13 mouse cellular contexts compared by ENCODE assay signal in the genomic region with DNA sequence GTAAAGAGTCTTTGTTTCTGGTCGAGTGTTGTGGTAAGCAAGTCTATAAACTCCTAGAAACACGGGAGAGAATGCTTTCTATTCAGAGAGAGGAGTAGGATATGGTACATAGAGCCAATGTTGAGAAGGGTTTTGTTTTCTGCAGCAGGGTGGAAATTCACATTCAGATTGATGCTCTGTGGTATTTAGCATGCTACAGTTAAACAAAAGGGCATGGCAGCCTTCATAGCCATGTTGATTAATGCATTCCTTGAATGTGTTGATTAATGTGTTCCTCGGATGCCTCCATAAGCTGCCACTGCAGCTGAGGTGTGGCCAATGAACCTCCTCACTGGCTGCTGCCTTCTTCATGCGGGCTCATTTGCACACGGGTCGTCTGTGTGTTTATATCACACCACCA.
A peak's percentile ranks its signal among the peaks of the same experiment; 100 is the strongest.
DNase-seq lines count a peak whose midpoint lies in the region; ATAC-seq and TF ChIP-seq lines count a peak whose summit lies in the region.
"Had no signal": no experiment of that assay in that cellular context is flagged by ENCODE, and none has a peak within 500 bp of the region (broad histone marks: within the 10 kb centered on the region; RNA-seq: fewer than 3 reads in every experiment).

No protein-coding gene starts in this region.

- H3K9me3 ChIP-seq in forebrain, embryonic 14.5 days (replicated peaks; ENCODE audit: control insufficient read depth, low read length): no peaks in the 10 kb centered on the region
- no peaks in the 10 kb centered on the region for H3K9me3 ChIP-seq in hindbrain, embryonic 15.5 days
- no peaks in the 10 kb centered on the region for H3K9me3 ChIP-seq in neural tube, embryonic 13.5 days
- H3K9me3 ChIP-seq: embryonic facial prominence, embryonic 15.5 days; heart, embryonic 15.5 days; limb, embryonic 15.5 days had no signal

- no peaks in the 10 kb centered on the region for H3K27me3 ChIP-seq in forebrain, embryonic 14.5 days (replicated peaks; ENCODE audit: control insufficient read depth, insufficient read depth, low read length)
- H3K27me3 ChIP-seq in hindbrain, embryonic 15.5 days: no peaks in the 10 kb centered on the region
- no peaks in the 10 kb centered on the region for H3K27me3 ChIP-seq in neural tube, embryonic 13.5 days
- H3K27me3 ChIP-seq: embryonic facial prominence, embryonic 15.5 days; heart, embryonic 15.5 days; limb, embryonic 15.5 days had no signal

- H3K4me1 ChIP-seq in forebrain, embryonic 14.5 days (ENCODE audit: control insufficient read depth, insufficient read depth, low read length): peaks cover 13% of the 10 kb centered on the region
- peaks cover 22% of the 10 kb centered on the region for H3K4me1 ChIP-seq in hindbrain, embryonic 15.5 days (replicated peaks)
- H3K4me1 ChIP-seq in neural tube, embryonic 13.5 days (replicated peaks): peaks cover 32% of the 10 kb centered on the region
- H3K4me1 ChIP-seq: embryonic facial prominence, embryonic 15.5 days; heart, embryonic 15.5 days; limb, embryonic 15.5 days had no signal

- TF ChIP-seq CTCF in left cerebral cortex, adult 2 months (IDR thresholded peaks at IDR 0.05): no peak

- no peak overlapping the region for H3K9ac ChIP-seq in forebrain, embryonic 14.5 days (ENCODE audit: low read length)
- H3K9ac ChIP-seq in hindbrain, embryonic 15.5 days: no peak overlapping the region
- no peak overlapping the region for H3K9ac ChIP-seq in neural tube, embryonic 13.5 days
- H3K9ac ChIP-seq: embryonic facial prominence, embryonic 15.5 days; heart, embryonic 15.5 days; limb, embryonic 15.5 days had no signal

- no peak for DNase-seq in left cerebral cortex, adult 2 months (ENCODE audit: extremely low spot score in 1 of 2, low spot score in 2 of 2)
- no peak for DNase-seq in left cerebral cortex, postnatal 14 days (ENCODE audit: low spot score in 2 of 2)
- peak; percentile 67 for DNase-seq in forebrain, embryonic 14.5 days (ENCODE audit: low spot score)
- DNase-seq in kidney, postnatal 36 days: no peak
- no peak for DNase-seq in adrenal gland, adult 2 months
- DNase-seq: lung, adult 18-20 months had no signal

- H3K36me3 ChIP-seq in forebrain, embryonic 14.5 days (ENCODE audit: control insufficient read depth, insufficient read depth, low read length): no peaks in the 10 kb centered on the region
- H3K36me3 ChIP-seq in hindbrain, embryonic 15.5 days: no peaks in the 10 kb centered on the region
- no peaks in the 10 kb centered on the region for H3K36me3 ChIP-seq in neural tube, embryonic 13.5 days
- H3K36me3 ChIP-seq: embryonic facial prominence, embryonic 15.5 days; heart, embryonic 15.5 days; limb, embryonic 15.5 days had no signal

- peak overlapping the region; percentile 66; the same call in 1 of the 2 replicates for H3K27ac ChIP-seq in left cerebral cortex, adult 2 months
- peak overlapping the region; percentile 66 for H3K27ac ChIP-seq in forebrain, embryonic 14.5 days (ENCODE audit: low read depth, low read length)
- H3K27ac ChIP-seq in hindbrain, embryonic 15.5 days (replicated peaks): peak overlapping the region; percentile 67
- peak overlapping the region; percentile 81 for H3K27ac ChIP-seq in neural tube, embryonic 13.5 days (replicated peaks)
- H3K27ac ChIP-seq: embryonic facial prominence, embryonic 15.5 days; heart, embryonic 15.5 days; limb, embryonic 15.5 days; macrophage had no signal

- intact Hi-C loops in left cerebral cortex, adult 2 months (cut with DNase I): no loop called here
- intact Hi-C loops in left cerebral cortex, postnatal 14 days (cut with DNase I): no loop called here

- H3K4me2 ChIP-seq in forebrain, embryonic 14.5 days (ENCODE audit: low read length): no peak overlapping the region
- peak overlapping the region; percentile 18 for H3K4me2 ChIP-seq in hindbrain, embryonic 15.5 days
- H3K4me2 ChIP-seq in neural tube, embryonic 13.5 days: peak overlapping the region; percentile 3
- H3K4me2 ChIP-seq: embryonic facial prominence, embryonic 15.5 days; heart, embryonic 15.5 days; limb, embryonic 15.5 days had no signal

- no peak overlapping the region for H3K4me3 ChIP-seq in left cerebral cortex, adult 2 months
- H3K4me3 ChIP-seq in forebrain, embryonic 14.5 days (ENCODE audit: low read depth, low read length): no peak overlapping the region
- no peak overlapping the region for H3K4me3 ChIP-seq in hindbrain, embryonic 15.5 days
- no peak overlapping the region for H3K4me3 ChIP-seq in neural tube, embryonic 13.5 days
- H3K4me3 ChIP-seq: embryonic facial prominence, embryonic 15.5 days; heart, embryonic 15.5 days; limb, embryonic 15.5 days had no signal

- ATAC-seq in forebrain, embryonic 14.5 days: peak; percentile 84
- ATAC-seq in hindbrain, embryonic 15.5 days (ENCODE audit: low FRiP score, low read depth): peak; percentile 79
- ATAC-seq in neural tube, embryonic 13.5 days (ENCODE audit: low read depth): peak; percentile 52; the same call in 1 of the 2 replicates
- no peak for ATAC-seq in erythroblast, adult 5-6 weeks (replicated peaks; ENCODE audit: low FRiP score, poor library complexity, severe bottlenecking)

- 25% methylated on average over 6 of the region's 6 CpGs for WGBS in forebrain, embryonic 14.5 days
- 19% methylated on average over 6 of the region's 6 CpGs for WGBS in hindbrain, embryonic 15.5 days
- WGBS in neural tube, embryonic 13.5 days: 15% methylated on average over 6 of the region's 6 CpGs
